Mouse (Mus musculus): ENCODE data around the gene Cir1.

DNA sequence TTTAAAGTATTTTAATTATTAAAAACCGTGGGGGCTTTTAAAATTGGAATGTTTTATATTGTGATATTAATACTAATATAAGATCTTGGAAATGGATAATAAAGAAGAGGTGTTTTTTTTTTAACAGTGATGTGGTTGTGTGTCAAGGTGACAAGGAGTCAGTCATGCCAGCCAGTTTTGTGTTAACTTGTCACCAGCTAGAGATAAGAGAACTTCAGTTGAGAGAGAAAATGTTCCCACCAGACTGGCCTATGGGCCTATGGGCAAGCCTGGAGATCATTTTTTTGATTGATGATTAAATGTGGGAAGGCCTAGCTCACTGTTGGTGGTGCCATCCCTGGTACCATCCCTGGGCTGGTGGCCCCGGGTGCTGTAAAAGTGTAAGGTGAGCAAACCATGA is 48.0 kb upstream of the Cir1 start:
- TF ChIP-seq GATA1 (IDR thresholded peaks at IDR 0.05; ENCODE audit: low read length) (no peak), TAL1 (IDR thresholded peaks at IDR 0.05; ENCODE audit: low read length) (no peak)

Data from erythroblast, embryonic 14.5 days (primary cell).